Mouse (Mus musculus) hindbrain, embryonic 15.5 days (tissue): Measurements from ENCODE around the gene Lekr1. TPM values are rescaled to one million over a fixed set of nuclear protein-coding genes. Genes with fewer than 3 reads are reported as not detected.
A peak's percentile ranks its signal among the peaks of the same experiment; 100 is the strongest.

ENCODE experiments used
- ATAC-seq: fragments of 200-750 bp; cut with Nextera tagmentation; 2 replicates; pipeline ENCODE4 v1.8.0; 2017; ENCODE audit warnings: low read depth, moderate number of reproducible peaks, moderate TSS enrichment; ENCODE audit not compliant: low FRiP score
- H3K27ac ChIP-seq: fragments of 300-500 bp; sonication (generic); replicated peaks from 2 replicates; pipeline ENCODE4 v1.5.1; 2015; ENCODE audit warnings: mild to moderate bottlenecking, inconsistent platforms
- H3K27me3 ChIP-seq: fragments of 300-500 bp; sonication (generic); 2 replicates; pipeline ENCODE4 v1.6.1; 2015; ENCODE audit warnings: control low read depth, inconsistent platforms
- H3K36me3 ChIP-seq: fragments of 300-500 bp; sonication (generic); 2 replicates; pipeline ENCODE4 v1.6.1; 2015; ENCODE audit warnings: control low read depth, inconsistent platforms
- H3K4me1 ChIP-seq: fragments of 300-500 bp; sonication (generic); replicated peaks from 2 replicates; pipeline ENCODE4 v1.6.1; 2015; ENCODE audit warnings: control low read depth, inconsistent platforms
- H3K4me2 ChIP-seq: fragments of 300-500 bp; sonication (generic); 2 replicates; pipeline ENCODE4 v1.6.1; 2015; ENCODE audit warnings: moderate library complexity, mild to moderate bottlenecking, inconsistent platforms
- H3K4me3 ChIP-seq: fragments of 300-500 bp; sonication (generic); 2 replicates; pipeline ENCODE4 v1.5.1; 2015; ENCODE audit warnings: mild to moderate bottlenecking, inconsistent platforms
- H3K9ac ChIP-seq: fragments of 300-500 bp; sonication (generic); 2 replicates; pipeline ENCODE4 v1.6.1; 2015; ENCODE audit warnings: inconsistent platforms
- H3K9me3 ChIP-seq: fragments of 300-500 bp; sonication (generic); 2 replicates; pipeline ENCODE4 v1.6.1; 2016; ENCODE audit warnings: control low read depth, inconsistent platforms
- WGBS: fragments of 180-500 bp; shearing (Covaris S2); methylation state at CpG from one replicate; pipeline ENCODE4 v1.1.7; 2015; 5-methylcytosine and 5-hydroxymethylcytosine counted together
- polyA plus RNA-seq: library from polyadenylated mRNA; unstranded; fragments of >200 nt; fragmentation: Nextera tagmentation; extraction: Ambion mirVana; gene quantifications from 2 replicates; pipeline ENCODE4 v1.2.1, GENCODE M21; 2015

Gene Lekr1
- polyA plus RNA-seq, 1 experiment from 2014 or later, result 8.8 TPM

DNA sequence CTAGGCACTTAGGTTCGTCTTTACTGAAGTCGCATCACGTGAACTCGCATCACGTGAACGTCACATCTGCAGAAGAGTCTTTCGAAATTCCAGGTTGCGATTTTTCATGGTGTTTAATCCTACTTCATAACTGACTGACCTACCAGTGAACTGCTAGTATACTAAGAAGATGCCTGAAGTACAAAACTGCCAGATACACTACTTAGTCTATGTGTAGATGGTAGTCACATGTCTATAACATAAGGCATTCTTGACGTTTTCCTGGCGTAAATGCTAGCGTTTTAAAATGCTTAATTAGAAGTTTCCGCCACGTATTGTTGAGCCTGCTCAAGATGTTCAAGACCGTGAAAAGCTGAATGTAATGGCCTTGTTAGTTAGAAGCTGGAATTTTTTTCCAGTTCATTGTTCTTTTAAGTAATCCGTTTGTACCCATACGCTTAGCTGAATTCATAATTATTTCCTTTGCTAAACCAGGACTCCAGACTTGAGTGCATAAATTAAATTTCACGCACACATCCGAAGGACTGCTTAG is 7.9 kb upstream of the Lekr1 start:
- no peaks in the 10 kb centered on the region for H3K36me3 ChIP-seq
- 0 out of 2 replicates have a peak, but pooled peaks have one; percentile 9 for ATAC-seq
- H3K4me1 ChIP-seq, result peaks cover 19% of the 10 kb centered on the region
- H3K27me3 ChIP-seq, result 0 out of 2 replicates have a peak, but pooled peaks cover 3% of the 10 kb centered on the region
- peak overlapping the region; percentile 54 for H3K4me3 ChIP-seq
- H3K9me3 ChIP-seq, result no peaks in the 10 kb centered on the region
- peak overlapping the region; percentile 99 for H3K4me2 ChIP-seq
- peak overlapping the region; percentile 62 for H3K9ac ChIP-seq
- H3K27ac ChIP-seq, result peak overlapping the region; percentile 74; the same call in 1 of the 2 replicates
- WGBS, result 5% methylated on average over 18 of the region's 18 CpGs

DNA sequence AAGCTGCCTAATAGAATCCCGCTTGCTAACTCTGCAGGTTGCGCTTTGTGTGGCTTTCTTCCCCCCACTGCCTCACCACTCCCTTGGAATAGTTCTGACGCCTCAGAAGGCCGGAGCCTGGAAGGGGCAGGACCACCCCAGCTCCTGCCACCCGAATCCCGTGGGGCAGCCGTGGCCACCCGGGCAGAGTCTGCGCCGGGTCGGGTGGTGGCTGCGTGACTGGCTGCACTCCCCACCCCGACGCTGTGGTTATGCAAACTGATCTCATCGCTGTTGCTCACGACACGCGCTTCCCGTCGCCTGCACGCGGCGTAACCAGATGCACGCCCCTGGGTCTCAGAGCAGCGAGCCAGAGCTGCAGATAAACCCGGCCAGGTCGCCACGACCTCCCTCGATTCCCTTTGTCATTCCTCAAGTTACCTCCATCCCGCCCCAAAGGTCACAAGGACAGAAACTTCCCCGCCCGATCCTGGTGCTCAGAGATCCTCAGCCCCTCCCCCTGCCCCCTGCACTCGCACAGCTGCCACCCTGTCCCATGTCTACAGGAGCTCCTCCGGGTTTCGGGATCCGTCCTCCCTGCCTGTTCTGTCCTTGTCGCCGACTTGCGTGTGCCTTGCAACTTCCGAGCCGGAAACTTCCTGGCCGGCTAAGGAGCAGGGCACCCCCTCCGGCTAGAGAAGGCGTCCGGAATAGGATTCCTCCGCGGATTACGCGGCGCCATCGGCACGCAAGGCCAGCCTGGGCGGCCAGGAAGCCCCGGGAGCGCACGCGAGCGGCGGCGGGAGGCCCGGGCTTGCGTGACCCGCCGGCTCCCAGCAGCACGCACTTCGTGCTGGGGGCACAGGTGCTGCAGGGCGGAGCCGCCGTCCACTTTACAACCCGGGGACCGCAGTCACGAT is 7.1 kb upstream of the Lekr1 start:
- H3K27ac ChIP-seq, result peak overlapping the region; percentile 74
- no peaks in the 10 kb centered on the region for H3K9me3 ChIP-seq
- under 1% methylated on average over 72 of the region's 72 CpGs for WGBS

DNA sequence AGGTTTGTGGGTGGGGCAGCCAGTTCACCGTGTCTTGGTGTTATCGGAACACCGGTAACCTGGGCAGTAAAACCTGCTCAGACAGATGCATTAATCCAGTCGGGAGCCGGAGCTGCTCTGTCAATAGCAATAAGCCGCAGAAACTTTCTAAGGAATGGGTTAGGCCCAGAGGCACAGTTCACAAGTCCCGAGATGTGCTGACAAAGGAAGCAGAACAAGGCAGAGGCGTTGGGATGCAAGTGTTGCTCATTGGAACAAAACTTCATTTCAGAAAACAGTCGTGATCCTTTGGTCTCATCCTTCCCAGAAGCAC is 6.5 kb upstream of the Lekr1 start:
- Histone ChIP-seq H3K9ac (peak overlapping the region; percentile 62), H3K9me3 (no peaks in the 10 kb centered on the region), H3K4me3 (peak overlapping the region; percentile 54), H3K27me3 (0 out of 2 replicates have a peak, but pooled peaks cover 3% of the 10 kb centered on the region), H3K36me3 (no peaks in the 10 kb centered on the region), H3K4me2 (peak overlapping the region; percentile 99), H3K4me1 (peaks cover 19% of the 10 kb centered on the region), H3K27ac (0 out of 2 replicates have a peak overlapping the region, but pooled peaks have one; percentile 74)
- no peak; the same call in 1 of the 2 replicates for ATAC-seq
- WGBS, result 2% methylated on average over 9 of the region's 9 CpGs

More for the DNA sequence above, 7.1 kb upstream of the Lekr1 start:
- H3K4me1 ChIP-seq, result peaks cover 19% of the 10 kb centered on the region
- H3K4me3 ChIP-seq, result peak overlapping the region; percentile 54
- no peaks in the 10 kb centered on the region for H3K36me3 ChIP-seq
- 0 out of 2 replicates have a peak, but pooled peaks cover 3% of the 10 kb centered on the region for H3K27me3 ChIP-seq
- peak; percentile 85 for ATAC-seq
- peak overlapping the region; percentile 62 for H3K9ac ChIP-seq
- H3K4me2 ChIP-seq, result peak overlapping the region; percentile 99

DNA sequence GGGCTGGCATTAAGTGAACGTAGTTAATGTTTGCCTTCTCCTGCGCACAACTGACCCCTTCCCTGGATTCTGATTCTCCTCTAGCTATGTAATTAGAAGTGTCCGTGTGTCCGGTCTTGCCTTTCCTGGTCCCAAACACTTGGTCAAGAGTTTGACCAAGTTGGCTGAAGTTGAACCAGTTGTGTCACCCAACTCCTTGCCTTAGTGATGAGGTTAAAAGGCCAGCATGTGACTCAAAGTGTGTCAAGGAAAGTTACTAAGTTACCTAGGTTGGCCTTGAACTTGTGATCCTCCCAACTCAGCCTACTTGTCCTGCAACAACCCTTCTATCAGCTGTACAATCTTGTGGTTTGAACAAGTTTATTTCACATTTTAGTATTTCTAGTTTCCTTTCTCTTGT is 5.7 kb upstream of the Lekr1 start:
- H3K9me3 ChIP-seq, result no peaks in the 10 kb centered on the region
- 0 out of 2 replicates have a peak, but pooled peaks cover 3% of the 10 kb centered on the region for H3K27me3 ChIP-seq
- ATAC-seq, result no peak
- no peak overlapping the region for H3K4me2 ChIP-seq
- no peak overlapping the region for H3K4me3 ChIP-seq
- no peak overlapping the region for H3K9ac ChIP-seq
- WGBS, result 94% methylated on average over 4 of the region's 4 CpGs
- no peaks in the 10 kb centered on the region for H3K36me3 ChIP-seq
- peaks cover 20% of the 10 kb centered on the region for H3K4me1 ChIP-seq
- H3K27ac ChIP-seq, result no peak overlapping the region

DNA sequence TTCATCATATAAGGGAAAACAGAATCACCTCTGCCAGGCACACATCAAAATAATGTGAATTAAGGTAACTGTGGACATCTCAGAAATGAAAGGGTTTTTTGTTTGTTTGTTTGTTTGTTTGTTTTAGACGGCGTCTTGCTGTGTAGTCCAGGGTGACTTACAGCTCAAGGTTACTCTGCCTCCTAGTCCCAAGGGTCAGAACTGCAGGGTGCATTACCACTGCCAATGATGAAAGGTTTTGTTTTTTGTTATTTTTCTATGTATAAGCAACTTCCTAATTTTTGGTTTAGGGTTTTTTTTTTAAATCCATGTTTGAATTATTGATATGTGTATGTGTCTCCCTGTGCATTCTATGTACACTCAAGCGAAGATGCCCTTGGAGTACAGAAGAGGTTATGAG is 4.3 kb upstream of the Lekr1 start:
- no peaks in the 10 kb centered on the region for H3K27me3 ChIP-seq
- no peaks in the 10 kb centered on the region for H3K9me3 ChIP-seq
- no peak for ATAC-seq
- H3K4me2 ChIP-seq, result no peak overlapping the region
- peaks cover 23% of the 10 kb centered on the region for H3K4me1 ChIP-seq
- H3K27ac ChIP-seq, result no peak overlapping the region
- H3K9ac ChIP-seq, result no peak overlapping the region
- H3K36me3 ChIP-seq, result no peaks in the 10 kb centered on the region
- H3K4me3 ChIP-seq, result no peak overlapping the region
- WGBS, result 84% methylated on average over 3 of the region's 3 CpGs

DNA sequence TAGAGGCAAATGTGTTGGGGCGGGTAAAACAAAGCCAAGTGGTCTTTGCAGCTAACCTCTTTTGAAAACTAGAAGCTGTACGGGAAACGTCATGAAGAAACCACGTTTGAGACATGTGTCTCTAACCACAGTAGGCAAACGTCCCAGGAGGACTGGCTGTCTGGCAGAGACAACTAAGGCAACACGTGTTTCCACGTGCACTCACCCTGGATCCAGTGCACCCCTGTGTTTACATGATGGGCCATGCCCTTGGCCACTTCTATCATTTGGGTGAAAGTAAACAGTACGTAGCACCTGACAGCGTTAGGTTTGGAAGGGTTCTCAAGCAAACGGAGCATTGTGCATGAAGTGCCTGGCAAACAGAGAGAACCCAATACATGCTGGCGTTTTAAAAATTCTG is 2.9 kb upstream of the Lekr1 start:
- no peak overlapping the region for H3K27ac ChIP-seq
- no peak for ATAC-seq
- H3K4me2 ChIP-seq, result no peak overlapping the region
- H3K36me3 ChIP-seq, result no peaks in the 10 kb centered on the region
- H3K9ac ChIP-seq, result no peak overlapping the region
- no peaks in the 10 kb centered on the region for H3K9me3 ChIP-seq
- H3K4me3 ChIP-seq, result no peak overlapping the region
- peaks cover 16% of the 10 kb centered on the region for H3K4me1 ChIP-seq
- 71% methylated on average over 11 of the region's 11 CpGs for WGBS
- no peaks in the 10 kb centered on the region for H3K27me3 ChIP-seq

DNA sequence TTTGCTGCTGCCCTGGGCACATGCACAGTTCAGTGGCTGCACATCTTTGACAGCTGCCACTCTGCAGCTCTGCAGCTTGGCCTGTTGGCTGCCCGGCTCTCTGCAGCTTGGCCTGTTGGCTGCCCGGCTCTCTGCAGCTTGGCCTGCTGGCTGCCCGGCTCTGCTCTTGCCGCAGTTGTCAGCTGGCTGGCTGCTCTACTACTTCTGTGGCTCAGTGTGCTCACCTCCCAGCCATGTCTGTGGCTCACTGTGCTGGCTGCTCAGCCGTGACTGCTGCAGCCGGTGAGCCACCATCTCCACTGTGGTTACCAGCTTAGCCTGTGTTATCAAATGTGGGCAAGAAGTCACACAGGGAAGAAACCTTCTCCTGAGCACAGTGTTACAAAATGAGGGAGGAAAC is 4.2 kb downstream of the Lekr1 start:
- no peaks in the 10 kb centered on the region for H3K36me3 ChIP-seq
- peaks cover 11% of the 10 kb centered on the region for H3K4me1 ChIP-seq
- WGBS, result 56% methylated on average over 6 of the region's 6 CpGs
- ATAC-seq, result no peak
- no peak overlapping the region for H3K27ac ChIP-seq
- no peak overlapping the region for H3K9ac ChIP-seq
- no peaks in the 10 kb centered on the region for H3K27me3 ChIP-seq
- H3K4me3 ChIP-seq, result no peak overlapping the region
- no peak overlapping the region for H3K4me2 ChIP-seq
- H3K9me3 ChIP-seq, result no peaks in the 10 kb centered on the region

DNA sequence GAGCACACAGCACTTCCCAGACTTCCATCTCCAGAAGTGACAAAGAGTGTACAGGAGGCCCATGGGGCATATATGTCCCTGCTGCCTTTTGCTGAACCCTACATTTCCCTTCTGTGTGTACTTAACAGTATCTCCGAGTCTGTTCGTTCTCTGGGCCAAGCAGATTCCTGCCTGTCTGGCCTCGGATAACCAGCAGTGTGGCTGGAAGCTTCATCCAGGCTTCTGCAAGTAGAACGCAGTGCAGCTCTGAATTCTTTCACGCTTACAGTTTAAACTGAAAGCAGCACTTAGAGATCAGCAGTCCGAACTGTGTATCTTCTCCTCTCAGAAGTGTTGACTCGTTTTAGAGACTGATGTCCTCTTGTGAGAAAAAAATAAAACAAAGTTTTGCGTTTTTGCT is 7.7 kb downstream of the Lekr1 start:
- Histone ChIP-seq H3K36me3 (no peaks in the 10 kb centered on the region), H3K4me2 (no peak overlapping the region), H3K27ac (no peak overlapping the region), H3K9ac (no peak overlapping the region), H3K9me3 (no peaks in the 10 kb centered on the region), H3K27me3 (no peaks in the 10 kb centered on the region), H3K4me1 (no peaks in the 10 kb centered on the region), H3K4me3 (no peak overlapping the region)
- WGBS, result 70% methylated on average over 8 of the region's 8 CpGs
- no peak for ATAC-seq

DNA sequence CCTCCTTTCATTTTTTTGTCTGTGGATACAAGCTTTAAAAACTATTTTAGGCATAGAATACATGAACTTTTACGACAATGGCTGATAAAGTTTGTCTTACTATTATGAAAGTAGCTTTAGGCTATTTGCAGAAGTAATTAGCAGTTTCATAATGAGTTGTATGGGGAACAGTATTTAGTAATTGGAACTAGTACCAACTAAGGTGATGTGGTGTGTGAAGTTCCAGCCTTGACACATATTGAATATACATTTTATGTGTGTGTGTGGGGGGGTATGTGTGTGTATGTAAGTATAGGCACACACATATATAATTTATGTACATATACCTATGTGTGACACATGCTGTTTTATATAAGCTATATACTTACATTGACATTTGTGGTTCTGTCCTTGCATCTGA is 14.6 kb downstream of the Lekr1 start:
- no peak overlapping the region for H3K4me2 ChIP-seq
- no peaks in the 10 kb centered on the region for H3K4me1 ChIP-seq
- H3K27me3 ChIP-seq, result no peaks in the 10 kb centered on the region
- H3K4me3 ChIP-seq, result no peak overlapping the region
- no peak for ATAC-seq
- H3K27ac ChIP-seq, result no peak overlapping the region
- WGBS, result 89% methylated on average over 1 of the region's 1 CpGs
- no peak overlapping the region for H3K9ac ChIP-seq
- H3K9me3 ChIP-seq, result no peaks in the 10 kb centered on the region
- H3K36me3 ChIP-seq, result no peaks in the 10 kb centered on the region

DNA sequence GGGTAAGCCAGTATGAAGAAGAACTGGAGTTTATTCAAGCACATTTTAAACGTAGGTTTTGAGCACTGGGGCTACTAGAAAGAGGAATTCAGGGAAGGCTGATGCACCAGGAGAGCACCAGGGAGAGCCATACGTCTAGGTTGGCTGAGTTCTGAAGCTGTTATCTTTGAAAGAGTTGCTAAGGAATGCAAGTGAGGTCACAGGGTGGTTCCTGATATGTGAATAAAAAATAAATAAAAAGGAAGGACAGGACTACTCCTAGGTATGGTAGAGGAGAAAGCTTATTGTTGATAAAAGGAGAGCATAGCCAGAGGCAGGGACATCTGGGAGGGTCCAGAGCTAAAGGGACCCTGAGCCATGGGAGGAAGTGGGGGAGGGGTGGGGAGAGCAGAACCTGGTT is 23.7 kb downstream of the Lekr1 start:
- Histone ChIP-seq H3K9me3 (no peaks in the 10 kb centered on the region), H3K4me1 (no peaks in the 10 kb centered on the region), H3K27ac (no peak overlapping the region), H3K4me2 (no peak overlapping the region), H3K9ac (no peak overlapping the region), H3K4me3 (no peak overlapping the region), H3K36me3 (no peaks in the 10 kb centered on the region), H3K27me3 (no peaks in the 10 kb centered on the region)
- 50% methylated on average over 2 of the region's 2 CpGs for WGBS
- ATAC-seq, result no peak

DNA sequence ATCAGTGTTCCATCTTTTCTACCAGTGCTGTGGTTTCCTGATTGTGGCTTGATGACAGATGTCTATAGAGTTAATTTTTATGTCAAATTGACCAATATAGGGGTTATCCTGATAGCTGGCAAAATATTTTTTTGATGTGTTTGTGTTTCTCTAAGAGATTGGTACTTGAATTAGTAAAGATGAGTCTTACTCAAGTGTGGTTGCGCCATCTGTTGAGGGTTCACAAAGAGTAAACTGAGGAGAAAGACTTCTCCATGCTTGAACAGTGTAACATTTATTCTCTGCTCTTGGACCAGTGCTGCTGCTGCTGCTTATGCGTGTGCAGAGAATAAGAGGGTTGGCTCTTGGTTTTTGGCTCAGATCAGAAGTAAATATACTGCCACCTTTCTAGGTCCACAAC is 24.8 kb downstream of the Lekr1 start:
- Histone ChIP-seq H3K4me2 (no peak overlapping the region), H3K4me3 (no peak overlapping the region), H3K4me1 (no peaks in the 10 kb centered on the region), H3K9me3 (no peaks in the 10 kb centered on the region), H3K27ac (no peak overlapping the region), H3K27me3 (no peaks in the 10 kb centered on the region), H3K36me3 (no peaks in the 10 kb centered on the region), H3K9ac (no peak overlapping the region)
- ATAC-seq, result no peak
- 83% methylated on average over 2 of the region's 2 CpGs for WGBS

DNA sequence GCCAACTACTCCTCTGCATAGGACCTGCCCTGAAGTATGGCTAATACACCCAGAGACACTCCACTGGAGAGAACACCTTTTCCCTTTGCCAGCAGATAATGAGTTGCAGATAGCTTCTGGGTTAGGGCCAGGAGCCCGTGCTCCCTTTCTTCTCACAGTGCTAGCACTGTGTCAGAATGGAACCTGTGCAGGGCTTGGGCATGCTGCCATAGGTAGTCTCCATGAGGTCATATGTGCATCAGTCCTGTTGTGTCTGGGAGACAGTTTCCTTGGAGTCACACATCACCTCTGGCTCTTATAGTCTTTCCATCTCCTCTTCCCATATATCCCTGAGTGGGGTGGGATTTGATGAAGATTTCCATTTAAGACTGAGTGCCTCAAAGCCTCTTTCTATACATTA is 33.7 kb downstream of the Lekr1 start:
- H3K36me3 ChIP-seq, result no peaks in the 10 kb centered on the region
- WGBS, result 64% methylated on average over 1 of the region's 1 CpGs
- H3K9ac ChIP-seq, result no peak overlapping the region
- H3K27me3 ChIP-seq, result no peaks in the 10 kb centered on the region
- no peak overlapping the region for H3K27ac ChIP-seq
- no peaks in the 10 kb centered on the region for H3K9me3 ChIP-seq
- no peaks in the 10 kb centered on the region for H3K4me1 ChIP-seq
- no peak overlapping the region for H3K4me3 ChIP-seq
- no peak for ATAC-seq
- H3K4me2 ChIP-seq, result no peak overlapping the region
